Comparison of ENCODE assay signal across 21 mouse cellular contexts in the genomic region with DNA sequence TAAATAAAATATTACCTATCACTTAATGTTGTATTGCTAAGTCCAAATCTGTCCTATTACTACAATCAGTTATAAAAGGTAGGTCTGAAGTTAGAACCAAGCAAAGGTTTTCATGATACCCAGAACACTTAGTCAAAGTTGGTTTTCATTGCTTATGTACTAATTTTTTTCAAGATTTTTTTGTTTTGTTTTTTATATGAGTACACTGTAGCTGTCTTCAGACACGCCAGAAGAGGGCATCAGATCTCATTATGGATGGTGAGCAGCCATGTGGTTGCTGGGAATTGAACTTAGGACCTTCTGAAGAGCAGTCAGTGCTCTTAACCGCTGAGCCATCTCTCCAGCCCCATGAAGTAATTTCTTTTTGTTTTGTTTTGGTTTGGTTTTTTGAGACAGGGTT. TPM values are rescaled to one million over a fixed set of nuclear protein-coding genes. Genes with fewer than 3 reads are reported as not detected.
DNase-seq lines count a peak whose midpoint lies in the region; ATAC-seq and TF ChIP-seq lines count a peak whose summit lies in the region.
"Had no signal": no experiment of that assay in that cellular context is flagged by ENCODE, and none has a peak within 500 bp of the region (broad histone marks: within the 10 kb centered on the region; RNA-seq: fewer than 3 reads in every experiment).

No protein-coding gene starts in this region.

- H3K9ac ChIP-seq in liver, embryonic 14.5 days (replicated peaks), result no peak overlapping the region
- H3K9ac ChIP-seq in liver, embryonic 11.5 days (ENCODE audit: low read depth, low read length), result no peak overlapping the region
- H3K9ac ChIP-seq: forebrain, embryonic 13.5 days; hindbrain, embryonic 13.5 days; kidney, embryonic 15.5 days; limb, embryonic 15.5 days; lung, embryonic 14.5 days; neural tube, embryonic 13.5 days had no signal

- no peak for TF ChIP-seq EP300 in liver, embryonic 14.5 days (IDR thresholded peaks at IDR 0.05; ENCODE audit: low read depth)

- H3K4me2 ChIP-seq in liver, embryonic 14.5 days (ENCODE audit: low read depth), result no peak overlapping the region
- H3K4me2 ChIP-seq in liver, embryonic 11.5 days, result no peak overlapping the region
- H3K4me2 ChIP-seq: forebrain, embryonic 13.5 days; hindbrain, embryonic 13.5 days; kidney, embryonic 15.5 days; limb, embryonic 15.5 days; lung, embryonic 14.5 days; midbrain, embryonic 11.5 days; neural tube, embryonic 13.5 days had no signal

- intact Hi-C loops in gastrocnemius, adult 2 months (cut with DNase I), result loop anchor here (5.0 kb wide), 2 partner anchors 41 to 56 kb away; partner anchors contain the start of gene Atp6v0e

- no peak overlapping the region for H3K27ac ChIP-seq in gastrocnemius, adult 2 months
- H3K27ac ChIP-seq in liver, embryonic 14.5 days, result no peak overlapping the region
- no peak overlapping the region for H3K27ac ChIP-seq in liver, embryonic 11.5 days (ENCODE audit: low read depth, low read length)
- H3K27ac ChIP-seq: forebrain, embryonic 13.5 days; heart, embryonic 10.5 days; hindbrain, embryonic 13.5 days; kidney, embryonic 15.5 days; limb, embryonic 15.5 days; macrophage; neural tube, embryonic 13.5 days had no signal

- no peak for ATAC-seq in liver, embryonic 14.5 days (ENCODE audit: insufficient read depth)
- no peak for ATAC-seq in liver, embryonic 11.5 days (replicated peaks; ENCODE audit: low FRiP score)
- ATAC-seq: forebrain, embryonic 13.5 days had no signal

- H3K4me1 ChIP-seq in liver, embryonic 14.5 days (replicated peaks; ENCODE audit: control insufficient read depth in 2 of 2, insufficient read depth in 2 of 2, low read length in 1 of 2), result peaks cover 26% of the 10 kb centered on the region in 2 experiments
- peaks cover 16% of the 10 kb centered on the region for H3K4me1 ChIP-seq in liver, embryonic 11.5 days (replicated peaks; ENCODE audit: control insufficient read depth, insufficient read depth, low read length)

- WGBS in liver, embryonic 14.5 days (ENCODE audit: insufficient replicate concordance), result 55% methylated on average over 2 of the region's 2 CpGs
- 63% methylated on average over 2 of the region's 2 CpGs for WGBS in liver, embryonic 11.5 days

- H3K36me3 ChIP-seq in liver, embryonic 14.5 days (replicated peaks; ENCODE audit: control insufficient read depth, insufficient read depth, low read depth), result no peaks in the 10 kb centered on the region
- no peaks in the 10 kb centered on the region for H3K36me3 ChIP-seq in liver, embryonic 11.5 days (ENCODE audit: control insufficient read depth, insufficient read depth, low read length)
- H3K36me3 ChIP-seq: heart, embryonic 10.5 days; hindbrain, embryonic 13.5 days; kidney, embryonic 15.5 days; limb, embryonic 15.5 days; neural tube, embryonic 13.5 days had no signal

- TF ChIP-seq CTCF in gastrocnemius, adult 2 months (IDR thresholded peaks at IDR 0.05), result peak; percentile 17; the same call in 1 of the 2 replicates
- peak; percentile 26; the same call in 1 of the 2 replicates for TF ChIP-seq CTCF in liver, embryonic 14.5 days (IDR thresholded peaks at IDR 0.05; ENCODE audit: low read depth)

- H3K9me3 ChIP-seq in liver, embryonic 14.5 days (ENCODE audit: control insufficient read depth, low read length), result no peaks in the 10 kb centered on the region
- no peaks in the 10 kb centered on the region for H3K9me3 ChIP-seq in liver, embryonic 11.5 days (ENCODE audit: control insufficient read depth, low read length)
- H3K9me3 ChIP-seq: forebrain, embryonic 13.5 days; heart, embryonic 10.5 days; hindbrain, embryonic 13.5 days; kidney, embryonic 15.5 days; limb, embryonic 15.5 days; neural tube, embryonic 13.5 days had no signal

- H3K4me3 ChIP-seq in gastrocnemius, adult 2 months, result no peak overlapping the region
- H3K4me3 ChIP-seq in liver, embryonic 14.5 days (ENCODE audit: insufficient read depth in 1 of 2, low read depth in 2 of 2, low read length in 2 of 2), result no peak overlapping the region
- H3K4me3 ChIP-seq in liver, embryonic 11.5 days (ENCODE audit: low read depth, low read length), result no peak overlapping the region
- H3K4me3 ChIP-seq: forebrain, embryonic 13.5 days; heart, embryonic 10.5 days; hindbrain, embryonic 13.5 days; kidney, embryonic 15.5 days; limb, embryonic 15.5 days; neural tube, embryonic 13.5 days had no signal

- H3K27me3 ChIP-seq in liver, embryonic 14.5 days (ENCODE audit: control insufficient read depth, insufficient read depth, low read length), result no peaks in the 10 kb centered on the region
- no peaks in the 10 kb centered on the region for H3K27me3 ChIP-seq in liver, embryonic 11.5 days (replicated peaks; ENCODE audit: control insufficient read depth, insufficient read depth, low read length)
- H3K27me3 ChIP-seq: forebrain, embryonic 13.5 days; hindbrain, embryonic 13.5 days; kidney, embryonic 15.5 days; limb, embryonic 15.5 days; neural tube, embryonic 13.5 days had no signal

- DNase-seq in gastrocnemius, adult 2 months, result no peak
- no peak for DNase-seq in gastrocnemius, postnatal 4 days (ENCODE audit: low spot score in 2 of 2)
- DNase-seq in liver, embryonic 14.5 days (ENCODE audit: low read depth in 3 of 3, low spot score in 3 of 3), result no peak
- no peak for DNase-seq in liver, embryonic 11.5 days (ENCODE audit: low spot score)
- peak; percentile 45 for DNase-seq in A20 (ENCODE audit: low read depth, low spot score)
- DNase-seq in induced T-regulatory cell, adult 2 months (ENCODE audit: low read depth), result peak; percentile 37
- DNase-seq in spleen, postnatal 14 days (ENCODE audit: low spot score in 2 of 2), result no peak
- DNase-seq in adrenal gland, adult 2 months, result no peak
- DNase-seq: cerebellum, adult 9-10 months; gastrocnemius, postnatal 25 days; heart, postnatal 14 days; layer of hippocampus, postnatal 36 days; lung, embryonic 14.5 days had no signal

RNA-seq across cellular contexts. Expression of gene Crebrf, which starts 2.4 kb away (rescaled TPM):
- total RNA-seq in gastrocnemius, adult 2 months (2021), result 10 to 100 TPM; 39.6 to 40.2 TPM
- 10 to 100 TPM; 13.3 to 13.5 TPM for total RNA-seq in gastrocnemius, postnatal 4 days (2021)
- polyA plus RNA-seq in liver, embryonic 14.5 days (2012; rRNA removed), result 1.2 and 1.3 TPM in 2 replicates
- polyA plus RNA-seq in liver, embryonic 14.5 days (2014; fragmentation: Nextera tagmentation; extraction: Ambion mirVana), result 2.8 and 3.2 TPM in 2 replicates
- polyA plus RNA-seq in liver, embryonic 11.5 days (2014; fragmentation: Nextera tagmentation; extraction: Ambion mirVana), result 1.8 and 2.4 TPM in 2 replicates
- 10 to 100 TPM; 66.8 to 75.4 TPM for total RNA-seq in adrenal gland, adult 2 months (2021)
- polyA plus RNA-seq in adrenal gland, adult 2 months (2012; rRNA removed), result 1.2 TPM in 2 replicates

RNA-seq across cellular contexts. Expression of gene Atp6v0e, which starts 54.8 kb away (rescaled TPM):
- total RNA-seq in gastrocnemius, adult 2 months (2021), result 10 to 100 TPM; 28.7 to 31.2 TPM
- total RNA-seq in gastrocnemius, postnatal 4 days (2021), result 10 to 100 TPM; 54.0 to 54.7 TPM
- 99.3 and 118 TPM in 2 replicates for polyA plus RNA-seq in liver, embryonic 14.5 days (2012; rRNA removed)
- polyA plus RNA-seq in liver, embryonic 14.5 days (2014; fragmentation: Nextera tagmentation; extraction: Ambion mirVana), result 204 and 209 TPM in 2 replicates
- polyA plus RNA-seq in liver, embryonic 11.5 days (2014; fragmentation: Nextera tagmentation; extraction: Ambion mirVana), result 244 and 245 TPM in 2 replicates
- total RNA-seq in adrenal gland, adult 2 months (2021), result 100 to 1,000 TPM; 213 to 229 TPM
- polyA plus RNA-seq in adrenal gland, adult 2 months (2012; rRNA removed), result 193 and 215 TPM in 2 replicates

Comparison
In these comparisons a context has a peak if more than half of its experiments do, and no peak if none do; other contexts are left out.
1. DNase-seq: peak in A20 (single experiment) and induced T-regulatory cell, adult 2 months (single experiment); none in gastrocnemius, adult 2 months (single experiment), gastrocnemius, postnatal 4 days (0 of 2), liver, embryonic 14.5 days (0 of 3), liver, embryonic 11.5 days (single experiment), spleen, postnatal 14 days (0 of 2) and adrenal gland, adult 2 months (single experiment).